Mouse (Mus musculus) brain, embryonic 14.5 days (tissue): ENCODE results near the gene Spint3. TPM values are rescaled to one million over a fixed set of nuclear protein-coding genes. Genes with fewer than 3 reads are reported as not detected.

ENCODE experiments used
- DNase-seq: peaks from one replicate; pipeline ENCODE4 v3.0.0-alpha.2; 2011; ENCODE audit warnings: low read depth
- CTCF ChIP-seq: fragments of 200-500 bp; IDR thresholded peaks from 2 replicates; pipeline ENCODE4 v1.5.1; 2012; ENCODE audit warnings: inconsistent platforms, mild to moderate bottlenecking, moderate library complexity, borderline replicate concordance; ENCODE audit not compliant: insufficient read depth, insufficient read length; ENCODE audit errors: extremely low read depth
- POLR2A ChIP-seq: fragments of 200-500 bp; IDR thresholded peaks from 2 replicates; pipeline ENCODE4 v1.6.1; 2012; ENCODE audit warnings: mild to moderate bottlenecking, inconsistent platforms, borderline replicate concordance; ENCODE audit not compliant: poor library complexity, insufficient read depth, insufficient read length, severe bottlenecking; ENCODE audit errors: extremely low read depth
- polyA plus RNA-seq: library from polyadenylated mRNA; depleted of rRNA; stranded (reverse); fragments of >200 nt; gene quantifications from 2 replicates; pipeline ENCODE4 v1.2.3, GENCODE M21; 2012

Spint3 gene
- polyA plus RNA-seq, 1 experiment, result not detected

DNA sequence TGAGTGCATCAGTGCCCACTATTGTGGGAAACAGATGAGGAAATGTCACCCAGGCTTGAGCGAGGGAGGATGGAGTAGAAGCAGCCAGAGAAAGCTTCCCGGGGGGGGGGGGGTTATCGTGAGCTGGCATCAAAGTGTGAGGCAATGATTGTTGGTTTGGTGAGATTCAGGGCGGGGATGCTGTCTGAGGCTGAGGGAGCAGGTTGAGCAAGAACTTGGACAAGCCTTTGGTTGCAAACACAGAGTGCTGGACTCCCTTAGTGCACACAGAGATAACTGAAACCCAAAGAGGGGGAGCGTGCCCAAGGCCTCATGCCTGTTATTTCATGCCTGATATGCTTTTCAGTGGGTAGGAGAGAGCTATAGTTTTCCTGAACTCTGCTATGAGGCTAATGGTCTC lies 5.8 kb downstream of the Spint3 start:
- DNase-seq, result no peak
- TF ChIP-seq POLR2A (no peak), CTCF (no peak)

DNA sequence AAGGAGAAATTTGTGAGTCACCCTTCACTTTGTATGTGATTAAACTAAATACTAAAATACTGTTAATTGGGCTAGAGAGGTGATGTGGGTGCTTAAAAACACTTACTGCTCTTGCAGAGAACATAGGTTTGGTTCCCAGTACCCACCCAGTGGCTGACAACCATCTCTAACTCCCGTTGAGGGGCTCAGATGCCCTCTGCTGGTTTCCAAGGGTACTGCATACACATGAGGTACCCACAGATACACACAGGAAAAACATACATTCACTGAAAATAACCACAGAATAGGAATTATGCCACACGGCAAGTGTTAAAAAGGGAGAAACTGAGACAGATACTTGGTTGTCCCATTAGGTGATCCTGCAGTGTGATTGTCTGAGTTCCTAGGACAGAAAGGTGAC lies 6.3 kb downstream of the Spint3 start:
- TF ChIP-seq POLR2A (no peak), CTCF (peak; percentile 31; the same call in 1 of the 2 replicates)
- DNase-seq, result no peak

DNA sequence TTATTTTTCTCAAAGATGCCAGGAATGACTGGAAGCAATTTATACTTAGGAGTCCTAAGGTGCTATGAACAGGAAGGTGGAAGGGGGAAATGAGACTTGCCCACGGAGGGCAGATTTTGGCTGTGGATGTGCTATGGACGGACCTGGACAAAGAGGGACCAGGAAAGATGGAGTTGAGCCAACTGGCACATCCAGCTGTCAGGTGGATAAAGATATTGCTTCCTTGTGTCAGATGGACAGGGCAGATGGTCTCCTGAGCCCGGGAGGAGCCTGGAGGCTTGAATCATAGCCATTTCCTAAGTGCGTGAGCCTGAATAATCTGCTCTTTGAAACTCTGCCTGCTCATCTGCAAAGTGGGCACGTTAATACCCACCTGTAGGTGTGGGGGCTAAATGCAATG lies 8.9 kb downstream of the Spint3 start:
- no peak for TF ChIP-seq CTCF
- TF ChIP-seq POLR2A, result no peak
- DNase-seq, result peak; percentile 15

DNA sequence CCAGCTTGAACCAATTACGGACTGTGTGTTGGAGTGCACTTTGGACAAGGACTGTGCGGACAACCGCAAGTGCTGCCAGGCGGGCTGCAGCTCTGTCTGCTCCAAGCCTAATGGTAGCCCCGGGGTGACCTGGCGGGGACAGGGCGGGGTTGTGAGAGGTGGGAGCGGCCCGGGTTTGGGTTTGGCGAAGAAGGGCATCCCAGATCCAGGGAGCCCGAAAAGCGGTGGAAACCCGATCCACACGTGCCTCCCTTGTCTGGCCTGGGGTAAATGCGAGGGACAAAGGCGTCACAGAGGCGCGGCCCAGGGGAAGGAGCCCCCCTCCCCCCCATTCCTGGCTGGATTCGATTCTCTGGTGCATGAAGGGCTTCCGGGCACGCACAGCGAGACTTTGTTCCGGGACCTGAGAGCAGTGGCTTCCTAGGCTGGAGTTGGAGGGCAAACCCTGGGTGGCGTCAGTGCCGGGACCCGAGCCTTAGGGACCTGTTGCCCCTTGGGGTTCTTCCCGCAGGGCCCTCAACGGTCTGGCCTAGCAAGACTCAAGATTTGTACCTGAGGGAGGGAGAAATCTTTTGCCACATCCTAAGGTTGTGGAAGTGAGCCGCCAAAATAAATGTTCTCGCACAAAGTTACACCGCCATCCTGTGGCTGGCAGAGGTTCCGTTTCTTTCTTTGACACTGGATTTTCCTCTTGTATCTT lies 9.8 kb downstream of the Spint3 start:
- no peak for TF ChIP-seq POLR2A
- peak; percentile 71 for TF ChIP-seq CTCF
- DNase-seq, result peak; percentile 80

DNA sequence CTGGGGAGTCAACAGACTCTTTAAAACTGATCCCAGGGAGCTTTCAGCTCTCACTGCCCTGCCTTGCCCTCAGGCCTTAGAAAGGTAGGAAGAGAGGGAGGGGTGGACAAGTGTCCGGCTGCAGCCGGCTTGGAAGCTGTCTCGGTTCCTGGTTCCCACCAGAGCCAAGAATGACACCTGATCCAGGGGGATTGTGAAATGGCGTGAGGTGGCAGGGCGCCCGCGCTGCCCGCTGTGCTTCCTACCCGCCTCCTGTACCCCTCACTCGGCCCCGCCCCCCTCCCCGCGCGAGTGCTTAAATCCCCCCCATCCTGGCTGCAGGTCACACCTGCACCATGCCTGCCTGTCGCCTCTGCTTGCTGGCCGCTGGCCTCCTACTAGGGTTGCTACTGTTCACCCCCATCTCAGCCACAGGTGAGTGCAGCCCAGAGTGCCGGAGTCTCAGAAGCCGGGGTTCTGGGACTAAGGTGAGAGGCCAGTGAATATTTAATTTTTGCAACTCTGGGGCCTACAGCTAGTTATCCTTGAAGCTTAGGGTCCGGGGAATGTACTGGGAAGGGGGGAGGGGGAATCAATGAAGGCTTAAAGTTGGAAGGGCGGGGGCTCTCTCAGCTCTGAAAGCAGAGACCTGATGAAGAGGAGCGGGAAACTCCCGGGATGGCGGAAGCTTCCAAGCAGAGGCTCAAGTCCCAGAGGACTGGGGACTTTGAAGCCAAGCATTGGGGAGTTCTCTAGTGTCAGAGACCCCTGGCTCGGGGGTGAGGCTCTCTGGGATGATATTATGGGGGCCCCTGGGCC lies 10.7 kb downstream of the Spint3 start, which contains the start of gene Wfdc2:
Wfdc2 (plus strand) TSS at position 23 of the 798 bp plus-strand sequence.
- TF ChIP-seq CTCF (no peak), POLR2A (no peak)
- DNase-seq, result peak; percentile 18

DNA sequence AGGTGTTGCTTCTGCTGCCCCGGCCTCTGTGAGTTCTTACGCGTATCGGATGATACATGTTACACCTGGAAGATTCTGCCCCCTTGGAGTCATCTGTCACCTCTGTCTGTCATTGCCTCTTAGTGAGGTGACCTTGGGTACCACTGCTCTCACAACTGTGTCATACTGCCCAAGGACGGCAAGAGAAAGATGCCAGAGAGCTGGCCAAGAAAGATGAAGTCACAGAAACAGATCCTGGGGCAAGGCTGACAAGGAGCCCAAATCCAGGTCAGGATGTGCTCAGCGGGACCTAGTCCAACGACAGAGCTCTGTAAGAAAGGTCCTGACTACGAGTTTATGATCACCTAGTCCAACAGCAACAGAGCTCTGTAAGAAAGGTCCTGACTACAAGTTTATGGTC lies 13.2 kb downstream of the Spint3 start:
- no peak for DNase-seq
- TF ChIP-seq CTCF, result no peak
- TF ChIP-seq POLR2A, result no peak

DNA sequence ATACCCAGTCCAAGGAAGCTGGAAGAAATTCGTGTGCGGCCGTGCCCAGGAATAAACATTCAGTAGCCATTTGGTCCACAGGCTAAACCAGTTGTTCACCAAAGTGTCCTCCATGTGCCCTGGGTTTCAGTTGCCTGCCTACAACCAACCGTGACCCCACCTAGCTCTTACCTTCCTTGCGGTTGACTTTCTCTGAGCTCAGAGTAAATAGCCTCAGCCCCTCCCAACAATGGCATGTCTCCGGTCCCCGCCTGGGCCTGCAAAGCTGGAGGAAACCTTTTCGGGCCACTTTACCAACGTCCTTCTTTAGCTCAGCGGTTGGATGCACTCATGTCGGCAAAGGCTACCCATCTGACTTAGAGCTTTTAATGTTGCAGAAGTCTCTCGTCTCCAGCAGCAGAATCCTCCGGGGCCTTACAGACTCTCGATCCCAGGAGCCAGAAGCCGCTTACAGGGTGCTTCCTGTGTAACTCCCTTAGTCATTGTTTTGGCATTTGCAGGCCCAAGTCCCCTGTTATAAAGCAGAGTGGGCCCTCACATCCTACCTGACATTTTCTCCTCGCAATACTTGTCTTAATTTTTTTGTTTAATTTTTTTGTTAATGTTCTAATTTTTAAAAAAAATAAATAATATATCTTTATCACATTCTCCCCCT lies 14.1 kb downstream of the Spint3 start:
- DNase-seq, result no peak
- TF ChIP-seq POLR2A (no peak), CTCF (no peak)

DNA sequence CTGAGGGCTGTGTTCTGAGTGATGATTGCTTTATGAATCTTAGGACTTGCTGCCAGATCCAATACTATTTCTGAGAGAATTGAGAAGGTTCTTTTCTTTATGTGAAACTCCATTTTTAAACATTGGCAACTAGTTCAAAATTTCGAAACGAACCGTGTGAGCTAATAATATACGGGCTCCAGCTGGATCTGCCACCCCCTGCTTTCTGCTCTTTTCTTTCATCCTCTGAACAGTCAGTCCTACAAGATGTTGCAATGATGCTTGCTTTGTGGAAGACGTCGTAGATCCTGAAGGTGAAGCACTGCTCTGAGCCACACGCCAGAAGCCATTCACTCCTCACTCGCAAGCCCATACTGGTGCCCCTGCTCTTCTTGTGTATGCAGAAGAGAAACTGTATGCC lies 14.8 kb downstream of the Spint3 start:
- TF ChIP-seq CTCF (no peak), POLR2A (no peak)

DNA sequence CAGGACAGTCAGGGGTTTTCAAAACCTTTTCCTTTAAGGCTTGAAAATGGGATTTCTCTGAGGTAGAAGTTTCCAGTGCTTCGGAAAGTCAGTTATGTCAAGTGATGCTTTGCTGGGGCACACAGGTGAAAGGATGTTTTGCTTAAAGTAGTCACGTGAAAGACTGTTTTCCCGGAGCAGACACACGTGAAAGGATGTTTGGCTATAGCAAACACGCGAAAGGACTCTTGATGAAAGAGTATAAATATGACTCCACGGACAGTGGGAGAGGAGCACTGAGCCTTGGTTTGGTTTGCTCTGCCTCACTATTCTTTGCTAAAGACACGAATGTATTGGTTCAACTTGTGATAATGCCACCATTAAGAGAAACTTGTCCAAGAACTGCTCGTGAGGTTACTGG lies 21.8 kb downstream of the Spint3 start:
- TF ChIP-seq POLR2A (no peak), CTCF (no peak)
- DNase-seq, result no peak

More for the DNA sequence above, 14.8 kb downstream of the Spint3 start:
- no peak for DNase-seq

DNA sequence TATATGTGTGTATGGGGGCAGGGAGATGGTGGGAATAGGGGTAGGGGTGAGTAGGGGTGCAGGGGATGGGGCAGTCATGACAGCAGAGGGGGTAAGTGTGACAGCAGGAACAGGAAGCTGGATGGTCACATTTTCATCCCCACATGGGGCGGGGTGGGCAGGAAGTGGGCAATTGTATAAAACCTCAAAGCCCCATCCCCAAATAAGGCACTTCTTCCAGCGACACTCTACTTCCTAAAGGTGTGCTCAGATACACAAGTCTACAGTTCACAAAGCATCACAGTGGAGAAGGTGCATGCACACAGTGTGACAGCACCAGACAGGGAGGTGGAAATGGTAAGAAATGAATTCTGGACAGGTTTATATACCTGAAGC lies 22.4 kb downstream of the Spint3 start:
- TF ChIP-seq CTCF, result no peak
- no peak for DNase-seq
